Mouse (Mus musculus) heart, embryonic 16.5 days (tissue): Measurements from ENCODE around the gene Lgi1. TPM values are rescaled to one million over a fixed set of nuclear protein-coding genes. Genes with fewer than 3 reads are reported as not detected.
A peak's percentile ranks its signal among the peaks of the same experiment; 100 is the strongest.

Source experiments
- ATAC-seq: fragments of 200-750 bp; cut with Nextera tagmentation; replicated peaks from 2 replicates; pipeline ENCODE4 v1.8.0; 2017; ENCODE audit warnings: moderate number of reproducible peaks; ENCODE audit not compliant: insufficient read depth, low FRiP score; ENCODE audit errors: extremely low read depth
- H3K27ac ChIP-seq: fragments of 300-500 bp; sonication (generic); 2 replicates; pipeline ENCODE4 v1.5.1; 2014; ENCODE audit warnings: mild to moderate bottlenecking, low read length, control low read depth, moderate library complexity
- H3K27me3 ChIP-seq: fragments of 300-500 bp; sonication (generic); 2 replicates; pipeline ENCODE4 v1.6.1; 2014; ENCODE audit warnings: low read length, mixed read lengths; ENCODE audit not compliant: control insufficient read depth, insufficient read depth
- H3K36me3 ChIP-seq: fragments of 300-500 bp; sonication (generic); 2 replicates; pipeline ENCODE4 v1.6.1; 2014; ENCODE audit not compliant: control insufficient read depth, insufficient read depth
- H3K4me1 ChIP-seq: fragments of 300-500 bp; sonication (generic); 2 replicates; pipeline ENCODE4 v1.6.1; 2014; ENCODE audit warnings: low read length, mixed read lengths; ENCODE audit not compliant: control insufficient read depth, insufficient read depth
- H3K4me2 ChIP-seq: fragments of 300-500 bp; sonication (generic); 2 replicates; pipeline ENCODE4 v1.6.1; 2014; ENCODE audit warnings: low read depth, mild to moderate bottlenecking, control low read depth, low read length
- H3K4me3 ChIP-seq: fragments of 300-500 bp; sonication (generic); 2 replicates; pipeline ENCODE4 v1.5.1; 2014; ENCODE audit warnings: mild to moderate bottlenecking, control low read depth, low read length
- H3K9ac ChIP-seq: fragments of 300-500 bp; sonication (generic); 2 replicates; pipeline ENCODE4 v1.6.1; 2014; ENCODE audit warnings: low read length, control low read depth
- H3K9me3 ChIP-seq: fragments of 300-500 bp; sonication (generic); replicated peaks from 2 replicates; pipeline ENCODE4 v1.6.1; 2016; ENCODE audit warnings: low read length; ENCODE audit not compliant: control insufficient read depth
- WGBS: fragments of 180-500 bp; shearing (Covaris S2); extraction: QIAGEN DNeasy Blood & Tissue Kit; methylation state at CpG from one replicate; pipeline ENCODE4 v1.1.7; 2014; 5-methylcytosine and 5-hydroxymethylcytosine counted together
- polyA plus RNA-seq: library from polyadenylated mRNA; unstranded; fragments of >200 nt; fragmentation: Nextera tagmentation; extraction: Ambion mirVana; gene quantifications from 2 replicates; pipeline ENCODE4 v1.2.1, GENCODE M21; 2015

Gene Lgi1
- polyA plus RNA-seq, 1 experiment from 2014 or later, result 0.25 TPM

DNA sequence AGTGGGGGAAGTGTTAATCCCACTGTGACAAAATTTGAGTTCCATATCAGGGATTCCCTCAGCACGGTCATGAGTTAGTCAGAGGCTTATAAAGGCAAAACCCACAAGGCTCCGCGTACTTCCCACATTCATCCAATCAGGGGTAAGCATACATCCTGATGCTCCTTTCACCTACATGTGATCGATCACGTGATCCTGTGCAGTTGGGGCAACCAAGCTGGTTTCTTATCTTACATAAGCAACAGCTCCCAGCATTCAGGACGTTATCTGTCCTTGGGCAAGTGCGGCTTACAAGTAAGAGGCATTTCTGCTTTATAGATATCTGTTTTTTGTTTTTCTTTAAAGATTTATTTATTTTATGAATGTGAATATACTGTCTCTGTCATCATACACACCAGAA lies 63.7 kb downstream of the Lgi1 start:
- ATAC-seq, result no peak
- WGBS, result 69% methylated on average over 7 of the region's 7 CpGs

DNA sequence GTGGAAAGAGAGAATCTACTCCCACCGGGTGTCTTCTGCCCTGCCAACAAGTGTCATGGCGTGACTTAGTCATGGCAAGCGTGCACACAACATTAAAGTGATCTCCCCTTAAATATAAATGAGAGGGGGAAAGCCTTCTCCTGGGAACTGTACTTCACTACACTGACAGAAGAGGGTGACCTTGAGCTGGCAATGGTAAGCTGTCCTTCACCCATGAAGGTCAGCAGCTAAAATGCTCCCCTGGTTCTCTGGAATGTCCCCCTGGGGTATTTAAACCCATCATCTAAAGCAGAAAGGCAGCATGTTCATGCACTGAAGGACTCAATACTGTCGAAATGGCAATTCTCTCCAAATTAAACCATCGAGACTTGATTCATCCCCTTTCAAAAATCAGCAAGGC lies 64.9 kb downstream of the Lgi1 start:
- Histone ChIP-seq H3K4me1 (0 out of 2 replicates have a peak, but pooled peaks cover 3% of the 10 kb centered on the region), H3K9me3 (no peaks in the 10 kb centered on the region), H3K27ac (no peak overlapping the region), H3K4me2 (no peak overlapping the region), H3K27me3 (no peaks in the 10 kb centered on the region), H3K36me3 (no peaks in the 10 kb centered on the region), H3K9ac (no peak overlapping the region), H3K4me3 (no peak overlapping the region)
- 87% methylated on average over 5 of the region's 5 CpGs for WGBS
- ATAC-seq, result no peak

More for the DNA sequence above, 63.7 kb downstream of the Lgi1 start:
- Histone ChIP-seq H3K9me3 (no peaks in the 10 kb centered on the region), H3K36me3 (no peaks in the 10 kb centered on the region), H3K27ac (no peak overlapping the region), H3K9ac (no peak overlapping the region), H3K4me1 (0 out of 2 replicates have a peak, but pooled peaks cover 3% of the 10 kb centered on the region), H3K4me3 (no peak overlapping the region), H3K27me3 (no peaks in the 10 kb centered on the region), H3K4me2 (no peak overlapping the region)

DNA sequence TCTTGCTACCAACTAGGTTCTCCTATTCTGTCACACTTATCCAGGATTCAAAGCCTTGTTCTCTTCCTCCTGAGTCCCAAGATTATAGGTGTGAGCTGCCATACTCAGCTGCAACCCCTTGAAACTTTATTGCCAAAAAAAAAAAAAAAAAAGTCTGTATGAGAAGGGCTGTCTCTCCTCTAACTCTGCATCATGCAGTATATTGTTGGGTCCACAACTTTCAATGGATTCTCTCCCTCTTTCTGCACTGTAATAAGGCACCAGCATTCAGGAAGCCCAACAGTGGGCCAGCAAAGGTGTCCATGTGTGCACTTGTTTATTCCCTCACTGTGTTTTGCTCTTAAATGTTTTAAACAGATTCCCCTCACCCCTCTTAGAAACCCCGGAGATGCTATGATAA lies 66.7 kb downstream of the Lgi1 start:
- Histone ChIP-seq H3K27me3 (no peaks in the 10 kb centered on the region), H3K4me2 (no peak overlapping the region), H3K9me3 (no peaks in the 10 kb centered on the region), H3K4me3 (no peak overlapping the region), H3K27ac (no peak overlapping the region), H3K4me1 (0 out of 2 replicates have a peak, but pooled peaks cover 3% of the 10 kb centered on the region), H3K36me3 (no peaks in the 10 kb centered on the region), H3K9ac (no peak overlapping the region)
- no peak for ATAC-seq
- 70% methylated on average over 1 of the region's 1 CpGs for WGBS

DNA sequence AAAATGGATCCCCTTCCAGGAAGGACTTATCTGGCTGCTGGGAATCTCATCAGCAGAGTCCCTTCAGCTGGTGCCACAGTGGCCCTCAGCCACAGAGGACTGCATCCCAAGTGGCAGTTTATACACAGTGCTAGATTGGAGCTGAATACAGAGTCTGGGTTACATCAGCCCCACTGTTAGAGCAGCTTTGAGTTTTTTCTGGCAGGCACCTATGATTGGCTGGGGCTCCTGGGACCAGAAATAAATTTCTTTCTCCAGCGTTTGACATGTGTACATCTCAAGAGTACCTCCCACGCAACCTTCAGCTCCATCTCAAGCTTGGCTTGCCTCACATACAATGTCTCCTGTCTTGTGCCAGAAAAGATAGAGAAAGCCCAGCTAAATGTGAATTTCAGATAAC lies 67.9 kb downstream of the Lgi1 start:
- 30% methylated on average over 2 of the region's 2 CpGs for WGBS
- Histone ChIP-seq H3K27ac (no peak overlapping the region), H3K4me3 (no peak overlapping the region), H3K9me3 (no peaks in the 10 kb centered on the region), H3K36me3 (no peaks in the 10 kb centered on the region), H3K4me1 (0 out of 2 replicates have a peak, but pooled peaks cover 3% of the 10 kb centered on the region), H3K4me2 (no peak overlapping the region), H3K27me3 (no peaks in the 10 kb centered on the region), H3K9ac (no peak overlapping the region)
- ATAC-seq, result peak; percentile 77

DNA sequence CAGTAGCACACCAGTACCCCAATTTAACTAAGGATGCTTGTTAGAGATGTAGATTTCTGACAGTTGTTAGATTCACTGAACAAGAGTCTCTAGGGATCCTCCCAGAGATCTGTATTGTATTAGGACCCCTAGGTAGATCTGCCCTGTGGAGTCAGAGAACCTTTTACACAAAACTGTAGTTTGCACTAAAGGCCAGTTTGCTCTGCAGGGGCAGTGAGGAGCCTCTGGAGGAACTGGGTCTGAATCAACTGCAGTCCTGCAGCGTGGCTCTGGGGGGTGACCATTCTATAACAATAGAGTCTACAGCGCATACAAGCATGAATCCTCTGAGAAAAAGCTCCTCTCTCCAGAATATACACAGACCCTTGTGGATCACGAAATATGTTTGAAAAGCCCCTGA lies 68.5 kb downstream of the Lgi1 start:
- 72% methylated on average over 3 of the region's 3 CpGs for WGBS

DNA sequence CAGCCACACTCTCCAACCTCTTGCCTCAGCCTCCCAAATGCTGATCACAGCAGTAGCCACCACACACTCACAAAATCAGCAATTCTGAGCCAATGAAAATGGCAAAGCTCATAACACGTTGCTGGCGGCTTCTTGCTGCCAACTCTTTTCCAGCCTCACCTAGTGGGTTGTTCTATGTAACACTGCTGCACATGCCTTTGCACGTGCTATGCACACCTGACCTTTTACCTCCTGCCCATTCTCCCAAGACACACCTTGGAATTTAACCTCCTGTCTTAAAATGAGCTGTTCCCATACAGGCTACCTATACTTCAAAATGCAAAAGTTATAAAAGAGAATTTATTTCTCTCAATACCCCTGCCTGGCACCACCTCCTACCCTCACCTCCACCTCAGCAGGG lies 72.2 kb downstream of the Lgi1 start:
- H3K9me3 ChIP-seq, result no peaks in the 10 kb centered on the region

More for the DNA sequence above, 68.5 kb downstream of the Lgi1 start:
- Histone ChIP-seq H3K27ac (no peak overlapping the region), H3K4me3 (no peak overlapping the region), H3K4me1 (0 out of 2 replicates have a peak, but pooled peaks cover 3% of the 10 kb centered on the region), H3K36me3 (no peaks in the 10 kb centered on the region), H3K27me3 (no peaks in the 10 kb centered on the region), H3K9ac (no peak overlapping the region), H3K4me2 (no peak overlapping the region), H3K9me3 (no peaks in the 10 kb centered on the region)
- ATAC-seq, result no peak

DNA sequence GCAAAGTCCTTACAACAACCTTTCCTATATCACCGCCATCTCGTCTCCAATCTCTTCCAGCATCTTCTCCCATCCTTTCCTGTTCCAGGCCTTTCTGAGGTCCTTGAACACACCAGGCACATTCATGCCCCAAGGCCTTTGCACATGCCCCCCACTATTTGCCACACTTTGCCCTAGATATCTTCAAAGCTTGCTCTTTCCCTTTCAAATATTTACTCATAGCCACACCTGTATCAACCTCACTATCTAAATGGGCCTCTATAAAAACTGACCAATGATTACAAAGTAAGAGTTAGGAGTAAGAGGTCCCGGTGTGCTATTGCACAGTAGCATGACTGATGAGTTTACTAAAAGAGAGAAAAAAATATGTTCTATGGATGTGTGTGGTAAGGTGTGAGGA lies 73.0 kb downstream of the Lgi1 start:
- Histone ChIP-seq H3K9ac (no peak overlapping the region), H3K27ac (no peak overlapping the region), H3K4me3 (no peak overlapping the region), H3K4me2 (no peak overlapping the region), H3K27me3 (no peaks in the 10 kb centered on the region), H3K9me3 (no peaks in the 10 kb centered on the region), H3K4me1 (no peaks in the 10 kb centered on the region), H3K36me3 (no peaks in the 10 kb centered on the region)
- 78% methylated on average over 3 of the region's 3 CpGs for WGBS
- no peak for ATAC-seq

More for the DNA sequence above, 72.2 kb downstream of the Lgi1 start:
- WGBS, result 74% methylated on average over 3 of the region's 3 CpGs
- Histone ChIP-seq H3K4me1 (0 out of 2 replicates have a peak, but pooled peaks cover 3% of the 10 kb centered on the region), H3K27ac (no peak overlapping the region), H3K9ac (no peak overlapping the region), H3K27me3 (no peaks in the 10 kb centered on the region), H3K4me2 (no peak overlapping the region), H3K4me3 (no peak overlapping the region), H3K36me3 (no peaks in the 10 kb centered on the region)
- no peak for ATAC-seq

DNA sequence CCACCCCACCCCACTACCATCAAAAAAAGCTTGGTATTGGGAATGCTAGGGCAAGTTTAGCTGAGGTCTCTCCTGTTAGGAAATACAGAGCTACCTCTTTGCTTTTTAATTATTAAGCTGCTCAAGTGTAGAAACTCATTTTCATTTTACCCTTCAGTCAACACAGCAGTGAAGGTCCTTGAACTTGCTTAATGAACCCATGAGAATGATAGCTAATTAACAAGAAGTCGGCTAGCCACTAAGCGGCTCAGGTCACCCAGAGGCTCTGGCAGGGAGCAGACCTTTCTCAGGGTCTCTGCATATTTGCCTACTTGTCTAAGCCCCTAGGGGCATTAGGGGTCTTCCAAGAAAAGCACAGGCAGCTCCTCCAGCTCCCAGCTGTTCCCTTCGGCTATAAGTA lies 75.4 kb downstream of the Lgi1 start:
- H3K4me1 ChIP-seq, result no peaks in the 10 kb centered on the region
- H3K27ac ChIP-seq, result no peak overlapping the region
- H3K9me3 ChIP-seq, result no peaks in the 10 kb centered on the region
- H3K27me3 ChIP-seq, result no peaks in the 10 kb centered on the region
- WGBS, result 69% methylated on average over 3 of the region's 3 CpGs
- H3K36me3 ChIP-seq, result no peaks in the 10 kb centered on the region
- H3K4me2 ChIP-seq, result no peak overlapping the region
- H3K9ac ChIP-seq, result no peak overlapping the region
- ATAC-seq, result no peak
- H3K4me3 ChIP-seq, result no peak overlapping the region

DNA sequence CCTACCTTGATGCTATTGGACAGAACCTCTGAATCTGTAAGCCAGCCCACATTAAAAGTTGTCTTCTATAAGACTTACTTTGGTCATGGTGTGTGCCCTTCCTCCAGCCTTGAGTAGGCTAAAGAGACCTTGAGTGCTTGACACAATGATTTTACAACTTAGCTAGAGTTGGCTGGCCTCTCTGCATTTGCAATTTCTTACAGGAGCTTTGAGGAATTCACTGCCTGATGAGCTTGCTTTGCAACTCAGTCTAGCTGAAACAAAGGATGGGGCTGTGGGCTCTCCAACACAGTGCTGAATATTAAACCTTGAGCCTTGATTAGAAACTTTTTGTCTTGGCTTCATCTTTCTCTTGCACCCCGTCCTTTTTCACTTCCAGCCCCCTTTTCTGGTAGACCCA lies 78.9 kb downstream of the Lgi1 start:
- no peak for ATAC-seq
- Histone ChIP-seq H3K36me3 (no peaks in the 10 kb centered on the region), H3K4me1 (no peaks in the 10 kb centered on the region), H3K27me3 (no peaks in the 10 kb centered on the region), H3K4me2 (no peak overlapping the region), H3K4me3 (no peak overlapping the region), H3K9me3 (no peaks in the 10 kb centered on the region), H3K27ac (no peak overlapping the region), H3K9ac (no peak overlapping the region)
- 56% methylated on average over 1 of the region's 1 CpGs for WGBS
